Mouse (Mus musculus) testis, adult 2 months (tissue): ENCODE data around the gene Dmkn. TPM values are rescaled to one million over a fixed set of nuclear protein-coding genes. Genes with fewer than 3 reads are reported as not detected.

ENCODE experiments used
- H3K27ac ChIP-seq: fragments of 200-500 bp; 2 replicates; pipeline ENCODE4 v1.5.1; 2012; ENCODE audit warnings: low read depth, low read length; ENCODE audit not compliant: control insufficient read depth, insufficient read depth
- H3K27me3 ChIP-seq: fragments of 200-500 bp; 2 replicates; pipeline ENCODE4 v1.6.1; 2012; ENCODE audit warnings: mild to moderate bottlenecking, low read length, moderate library complexity; ENCODE audit not compliant: control insufficient read depth, insufficient read depth
- H3K36me3 ChIP-seq: fragments of 200-500 bp; 2 replicates; pipeline ENCODE4 v1.6.1; 2012; ENCODE audit warnings: mild to moderate bottlenecking, low read length; ENCODE audit not compliant: control insufficient read depth, insufficient read depth
- H3K4me1 ChIP-seq: fragments of 200-500 bp; 2 replicates; pipeline ENCODE4 v1.6.1; 2012; ENCODE audit warnings: low read length; ENCODE audit not compliant: control insufficient read depth, insufficient read depth
- H3K4me3 ChIP-seq: fragments of 200-500 bp; 2 replicates; pipeline ENCODE4 v1.5.1; 2012; ENCODE audit warnings: low read depth, mild to moderate bottlenecking, low read length, moderate library complexity, mixed read lengths; ENCODE audit not compliant: control insufficient read depth
- CTCF ChIP-seq: fragments of 200-500 bp; IDR thresholded peaks from 2 replicates; pipeline ENCODE4 v1.5.1; 2012; ENCODE audit warnings: low read depth, mild to moderate bottlenecking, inconsistent platforms, low read length, moderate library complexity; ENCODE audit not compliant: control insufficient read depth, insufficient read depth, insufficient replicate concordance
- POLR2A ChIP-seq: fragments of 200-500 bp; IDR thresholded peaks from 2 replicates; pipeline ENCODE4 v1.6.1; 2012; ENCODE audit warnings: low read depth, mild to moderate bottlenecking, inconsistent platforms, low read length, moderate library complexity; ENCODE audit not compliant: control insufficient read depth
- polyA plus RNA-seq: library from polyadenylated mRNA; depleted of rRNA; stranded (reverse); fragments of >200 nt; gene quantifications from 2 replicates; pipeline ENCODE4 v1.2.3, GENCODE M21; 2012

The Dmkn gene
- polyA plus RNA-seq, 1 experiment, result 9.2 TPM

- no peaks in the 10 kb centered on the region for H3K36me3 ChIP-seq
- no peak; the same call in 1 of the 2 replicates for TF ChIP-seq CTCF
- no peak for TF ChIP-seq POLR2A
- H3K4me3 ChIP-seq, result no peak overlapping the region
- no peak overlapping the region for H3K27ac ChIP-seq
- peaks cover 8% of the 10 kb centered on the region for H3K4me1 ChIP-seq
- H3K27me3 ChIP-seq, result no peaks in the 10 kb centered on the region
Observed at GRCm38 (mm10) chr7:30747525-30748204, 15.9 kb upstream of the Dmkn start.

GRCm38 (mm10) chr7:30749824-30750606 lies 13.5 kb upstream of the Dmkn start:
- no peaks in the 10 kb centered on the region for H3K27me3 ChIP-seq
- peaks cover 6% of the 10 kb centered on the region; the same call in 1 of the 2 replicates for H3K4me1 ChIP-seq
- TF ChIP-seq POLR2A, result no peak
- H3K4me3 ChIP-seq, result no peak overlapping the region
- no peak overlapping the region for H3K27ac ChIP-seq
- H3K36me3 ChIP-seq, result no peaks in the 10 kb centered on the region

- TF ChIP-seq POLR2A, result no peak
- no peak for TF ChIP-seq CTCF
- Histone ChIP-seq H3K4me1 (no peaks in the 10 kb centered on the region; the same call in 1 of the 2 replicates), H3K27ac (no peak within 1 kb of the TSS), H3K27me3 (no peaks in the 10 kb centered on the region), H3K36me3 (no peaks in the 10 kb centered on the region), H3K4me3 (no peak within 1 kb of the TSS)
Observed at GRCm38 (mm10) chr7:30751086-30751669, 12.4 kb upstream of the Dmkn start, which contains the start of gene Sbsn. Gene Sbsn (plus strand): TSS chr7:30751471.

- Histone ChIP-seq H3K27ac (no peak overlapping the region), H3K4me1 (no peaks in the 10 kb centered on the region), H3K4me3 (no peak overlapping the region), H3K36me3 (no peaks in the 10 kb centered on the region), H3K27me3 (no peaks in the 10 kb centered on the region)
- no peak for TF ChIP-seq POLR2A
- no peak for TF ChIP-seq CTCF
Observed at GRCm38 (mm10) chr7:30757001-30757400, 6.6 kb upstream of the Dmkn start.

- H3K27me3 ChIP-seq, result no peaks in the 10 kb centered on the region
- no peaks in the 10 kb centered on the region for H3K4me1 ChIP-seq
- H3K36me3 ChIP-seq, result no peaks in the 10 kb centered on the region
- H3K27ac ChIP-seq, result no peak overlapping the region
- TF ChIP-seq CTCF, result no peak
- TF ChIP-seq POLR2A, result no peak
- no peak overlapping the region for H3K4me3 ChIP-seq
Observed at GRCm38 (mm10) chr7:30758853-30759252, 4.7 kb upstream of the Dmkn start.

- H3K4me1 ChIP-seq, result peaks cover 2% of the 10 kb centered on the region; the same call in 1 of the 2 replicates
- H3K4me3 ChIP-seq, result no peak overlapping the region
- no peak overlapping the region for H3K27ac ChIP-seq
- TF ChIP-seq POLR2A (no peak), CTCF (no peak)
- H3K27me3 ChIP-seq, result no peaks in the 10 kb centered on the region
- no peaks in the 10 kb centered on the region for H3K36me3 ChIP-seq
Observed at GRCm38 (mm10) chr7:30761769-30762352, 1.7 kb upstream of the Dmkn start.

- no peaks in the 10 kb centered on the region for H3K36me3 ChIP-seq
- H3K4me1 ChIP-seq, result peaks cover 7% of the 10 kb centered on the region
- TF ChIP-seq POLR2A, result no peak
- no peak for TF ChIP-seq CTCF
- H3K27me3 ChIP-seq, result no peaks in the 10 kb centered on the region
- H3K4me3 ChIP-seq, result peak overlapping the region; percentile 39
- no peak overlapping the region for H3K27ac ChIP-seq
Observed at GRCm38 (mm10) chr7:30765173-30765572, 1.6 kb downstream of the Dmkn start.
